Mouse (Mus musculus) embryonic facial prominence, embryonic 10.5 days (tissue): Measurements from ENCODE around the gene Moxd1. TPM values are rescaled to one million over a fixed set of nuclear protein-coding genes. Genes with fewer than 3 reads are reported as not detected.
"Not testable (repeated sequence)": the region's sequence is repeated elsewhere in the genome, so short reads cannot be mapped to it uniquely, and the experiment has no call there.

Source experiments
- DNase-seq: peaks from one replicate; pipeline ENCODE4 v3.0.0-alpha.2; 2017; ENCODE audit warnings: low spot score
- H3K27ac ChIP-seq: fragments of 300-500 bp; sonication (generic); replicated peaks from 2 replicates; pipeline ENCODE4 v1.5.1; 2016; ENCODE audit warnings: mild to moderate bottlenecking
- H3K27me3 ChIP-seq: fragments of 300-500 bp; sonication (generic); replicated peaks from 2 replicates; pipeline ENCODE4 v1.6.1; 2016; ENCODE audit warnings: low read depth, mild to moderate bottlenecking; ENCODE audit not compliant: poor library complexity, severe bottlenecking
- H3K36me3 ChIP-seq: fragments of 300-500 bp; sonication (generic); replicated peaks from 2 replicates; pipeline ENCODE4 v1.6.1; 2016; ENCODE audit warnings: mild to moderate bottlenecking, moderate library complexity
- H3K4me1 ChIP-seq: fragments of 300-500 bp; sonication (generic); 2 replicates; pipeline ENCODE4 v1.6.1; 2016
- H3K4me3 ChIP-seq: fragments of 300-500 bp; sonication (generic); 2 replicates; pipeline ENCODE4 v1.5.1; 2016; ENCODE audit warnings: mild to moderate bottlenecking, moderate library complexity
- H3K9me3 ChIP-seq: fragments of 300-500 bp; sonication (generic); 2 replicates; pipeline ENCODE4 v1.6.1; 2016; ENCODE audit warnings: mild to moderate bottlenecking
- WGBS: fragments of 180-500 bp; shearing (Covaris S2); methylation state at CpG from one replicate; pipeline ENCODE4 v1.1.7; 2016; 5-methylcytosine and 5-hydroxymethylcytosine counted together
- polyA plus RNA-seq: library from polyadenylated mRNA; unstranded; fragments of >200 nt; fragmentation: Nextera tagmentation; extraction: Ambion mirVana; gene quantifications from 2 replicates; pipeline ENCODE4 v1.2.1, GENCODE M21; 2016

Moxd1 gene
- polyA plus RNA-seq, 1 experiment from 2014 or later = 12.8 TPM

DNA sequence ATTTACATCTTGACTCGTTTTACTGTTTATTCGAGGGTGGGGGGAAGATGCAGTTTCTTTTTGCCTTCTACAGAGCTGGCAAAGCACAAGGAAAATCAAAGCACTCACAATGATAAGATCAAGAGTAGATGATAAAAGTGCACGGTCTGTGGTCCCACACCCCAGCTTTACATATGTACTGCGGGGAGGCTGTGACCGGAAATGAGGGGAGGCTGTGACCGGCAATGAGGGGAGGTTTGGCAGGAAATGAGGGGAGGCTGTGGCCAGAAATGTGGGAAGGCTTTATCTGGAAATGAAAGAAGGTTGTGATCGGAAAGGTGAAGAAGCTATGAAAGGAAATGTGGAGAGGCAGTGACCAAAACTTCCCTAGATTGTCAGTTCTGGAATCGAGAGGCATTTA, 68.3 kb downstream of the Moxd1 start:
- no peak for DNase-seq
- 78% methylated on average over 8 of the region's 8 CpGs for WGBS

DNA sequence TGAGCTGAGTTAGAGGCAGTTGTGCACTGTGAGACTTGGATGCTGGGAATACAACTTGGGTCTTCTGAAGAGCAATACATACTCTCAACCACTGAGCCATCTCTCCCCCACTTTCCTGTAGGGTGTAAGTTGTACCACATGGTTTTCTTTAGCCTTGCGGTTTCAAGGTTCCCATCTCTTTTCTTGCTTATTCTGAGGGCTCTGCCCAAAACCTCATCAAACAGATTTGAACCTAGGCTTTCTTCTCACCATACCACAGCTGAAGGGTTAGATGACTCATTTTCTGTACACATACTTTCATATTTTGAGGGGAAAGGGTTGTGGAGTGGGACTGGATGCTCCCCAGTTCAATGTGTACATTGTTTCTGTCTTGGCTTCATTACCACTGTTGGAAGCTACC, 69.4 kb downstream of the Moxd1 start:
- WGBS = 90% methylated on average over 1 of the region's 1 CpGs
- Histone ChIP-seq H3K36me3 (no peaks in the 10 kb centered on the region), H3K4me3 (no peak overlapping the region), H3K27ac (no peak overlapping the region), H3K9me3 (no peaks in the 10 kb centered on the region), H3K4me1 (no peaks in the 10 kb centered on the region), H3K27me3 (no peaks in the 10 kb centered on the region)
- no peak for DNase-seq

More for the DNA sequence above, 68.3 kb downstream of the Moxd1 start:
- H3K9me3 ChIP-seq = no peaks in the 10 kb centered on the region
- H3K27ac ChIP-seq = no peak overlapping the region
- no peaks in the 10 kb centered on the region for H3K36me3 ChIP-seq
- H3K27me3 ChIP-seq = no peaks in the 10 kb centered on the region
- no peak overlapping the region for H3K4me3 ChIP-seq
- H3K4me1 ChIP-seq = no peaks in the 10 kb centered on the region

DNA sequence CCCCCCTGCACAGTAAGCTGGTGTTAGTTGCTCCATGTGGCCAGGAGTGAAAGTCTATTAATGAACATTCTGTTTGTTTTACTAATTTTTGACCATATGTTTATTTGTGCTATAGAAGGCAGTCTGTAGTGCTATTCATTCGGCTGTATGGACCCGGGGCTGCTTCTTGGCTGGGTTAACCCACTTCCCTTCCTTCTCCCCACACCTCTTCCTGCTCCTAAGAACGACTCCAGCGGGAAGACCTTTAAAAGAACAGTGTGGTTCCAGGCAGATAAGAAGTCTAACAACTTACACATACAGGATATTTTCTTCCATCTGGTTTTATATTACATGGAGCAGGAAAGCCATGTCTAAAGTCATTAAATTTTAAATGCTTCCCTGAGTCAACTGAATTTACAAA, 73.3 kb downstream of the Moxd1 start:
- 58% methylated on average over 4 of the region's 4 CpGs for WGBS
- no peaks in the 10 kb centered on the region for H3K4me1 ChIP-seq
- no peaks in the 10 kb centered on the region for H3K9me3 ChIP-seq
- H3K36me3 ChIP-seq = no peaks in the 10 kb centered on the region
- H3K27me3 ChIP-seq = no peaks in the 10 kb centered on the region
- no peak for DNase-seq
- no peak overlapping the region for H3K4me3 ChIP-seq
- no peak overlapping the region for H3K27ac ChIP-seq

DNA sequence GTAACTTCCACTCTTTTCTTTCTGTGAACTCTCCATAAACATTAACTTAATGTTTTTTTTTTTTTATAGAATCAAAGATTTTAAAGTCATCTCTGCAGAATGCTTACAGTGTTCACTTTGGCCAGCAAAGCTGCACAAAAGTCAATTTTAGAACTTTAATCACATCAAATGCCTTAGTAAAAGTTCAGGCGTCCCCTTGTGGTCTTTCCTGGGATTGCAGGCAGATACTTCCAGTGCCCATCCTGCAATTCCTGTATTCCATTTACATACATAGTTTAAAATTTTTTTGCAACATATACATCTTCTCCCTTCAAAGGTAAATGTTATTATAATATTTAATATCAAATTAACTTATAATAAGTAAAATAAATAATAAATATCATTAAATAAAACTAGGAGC, 74.5 kb downstream of the Moxd1 start:
- H3K27me3 ChIP-seq = no peaks in the 10 kb centered on the region
- no peak overlapping the region for H3K27ac ChIP-seq
- no peaks in the 10 kb centered on the region for H3K9me3 ChIP-seq
- no peaks in the 10 kb centered on the region for H3K36me3 ChIP-seq
- WGBS = 0% methylated on average over 1 of the region's 1 CpGs
- no peak overlapping the region for H3K4me3 ChIP-seq
- H3K4me1 ChIP-seq = no peaks in the 10 kb centered on the region
- DNase-seq = peak; percentile 69

DNA sequence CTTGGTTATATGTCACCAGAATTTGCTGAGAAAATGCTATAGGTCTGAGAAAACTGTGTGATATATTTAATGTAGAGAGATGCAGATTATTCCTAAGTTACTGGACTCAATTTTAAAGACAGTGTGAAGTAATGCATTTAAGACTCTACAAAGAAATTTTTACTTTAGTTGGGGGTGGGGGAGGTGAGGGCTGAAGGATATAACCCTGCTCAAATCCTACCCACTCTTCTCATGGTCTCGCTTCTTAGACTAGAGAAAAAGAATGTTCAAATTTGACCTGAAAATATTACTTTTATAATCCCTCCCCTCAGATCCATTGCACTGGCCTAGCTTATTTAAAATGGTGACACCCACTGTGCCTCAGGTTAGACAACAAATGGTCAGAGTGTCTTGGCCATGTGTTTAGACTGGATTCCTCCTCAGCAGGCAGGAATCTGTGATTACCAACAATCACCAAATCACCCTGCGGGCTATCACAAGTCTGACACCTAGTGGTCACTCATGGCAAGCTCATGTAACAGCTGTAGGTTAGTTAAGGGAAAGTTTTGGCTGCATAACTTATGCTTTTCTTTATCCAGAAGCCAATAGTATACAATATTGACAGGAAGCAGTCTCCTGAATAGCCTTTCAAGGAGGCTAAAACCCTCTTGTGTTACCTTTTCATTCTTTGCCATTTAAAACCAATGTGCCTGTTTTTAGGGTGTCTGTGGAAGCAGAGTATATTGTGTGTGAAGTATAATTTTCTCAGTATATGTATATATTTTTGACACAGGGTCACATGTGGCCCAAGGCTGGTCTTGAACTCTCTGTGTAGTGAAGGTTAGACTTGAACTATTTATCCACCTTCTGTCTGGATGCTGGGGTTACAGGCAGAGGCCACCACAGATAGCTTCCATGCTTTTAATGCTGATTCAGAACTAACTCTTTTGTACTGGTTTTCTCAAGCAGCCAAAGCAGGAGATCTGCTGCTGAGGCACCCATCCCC, 75.2 kb downstream of the Moxd1 start:
- peak; percentile 69 for DNase-seq
- no peaks in the 10 kb centered on the region for H3K27me3 ChIP-seq
- H3K36me3 ChIP-seq = no peaks in the 10 kb centered on the region
- H3K27ac ChIP-seq = no peak overlapping the region
- no peaks in the 10 kb centered on the region for H3K9me3 ChIP-seq
- H3K4me1 ChIP-seq = no peaks in the 10 kb centered on the region
- 44% methylated on average over 2 of the region's 2 CpGs for WGBS
- no peak overlapping the region for H3K4me3 ChIP-seq

DNA sequence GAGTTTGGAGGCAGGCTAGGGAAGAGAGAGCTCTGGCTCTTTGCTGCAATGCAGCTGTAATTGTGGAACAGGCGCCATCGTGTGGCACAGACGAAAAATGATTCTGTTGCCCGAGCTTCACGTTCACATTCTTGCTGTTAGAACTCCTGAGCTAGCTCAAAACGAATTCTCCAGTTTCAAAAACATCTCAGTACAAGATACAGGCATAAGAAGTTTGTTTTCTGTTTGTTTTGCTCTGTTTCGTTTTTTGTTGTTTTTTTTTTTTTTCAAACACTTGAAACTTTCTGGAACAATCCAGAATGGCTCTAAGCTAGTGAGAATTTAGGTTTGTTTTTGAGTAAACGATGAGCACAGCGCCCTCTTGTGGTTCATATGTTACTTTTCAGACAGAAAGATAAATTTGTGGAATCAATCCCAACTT, 88.9 kb downstream of the Moxd1 start:
- Histone ChIP-seq H3K36me3 (no peaks in the 10 kb centered on the region), H3K4me3 (no peak overlapping the region), H3K4me1 (no peaks in the 10 kb centered on the region), H3K27ac (no peak overlapping the region), H3K27me3 (no peaks in the 10 kb centered on the region), H3K9me3 (no peaks in the 10 kb centered on the region)
- WGBS = under 1% methylated on average over 9 of the region's 9 CpGs
- DNase-seq = peak; percentile 73

DNA sequence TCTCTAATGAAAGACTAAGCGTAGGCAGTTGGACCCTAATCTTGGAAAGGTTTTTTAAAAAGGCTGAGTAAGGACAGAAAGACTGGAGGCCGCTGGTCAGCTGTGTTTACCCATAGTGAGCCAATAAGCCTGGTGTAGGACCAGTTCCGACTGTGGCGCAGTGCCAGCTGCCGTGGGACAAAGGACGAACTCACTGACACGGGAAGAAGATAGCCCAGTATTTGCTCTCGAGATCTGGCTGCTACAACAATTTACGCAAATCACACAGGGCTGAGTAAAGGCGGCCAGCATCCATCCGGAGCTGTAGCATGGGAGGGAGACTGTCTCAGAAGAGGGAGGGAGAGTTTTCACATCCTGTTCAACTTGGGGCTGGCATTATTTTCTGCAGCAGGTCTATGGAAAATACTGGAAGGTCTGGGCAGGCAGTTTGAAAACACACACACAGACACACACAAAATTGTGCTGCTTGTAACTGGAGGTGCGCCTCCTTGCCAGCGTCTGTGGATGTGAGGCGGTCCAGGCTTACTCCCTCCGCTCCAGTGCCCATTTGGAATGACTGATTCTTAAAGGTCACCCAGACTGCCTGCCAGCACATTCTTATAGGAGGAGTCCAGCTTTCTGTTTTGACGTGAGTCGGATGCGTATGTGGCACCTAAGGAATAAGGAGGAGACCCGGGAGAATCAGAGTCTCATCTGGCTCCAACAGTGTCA, 94.0 kb downstream of the Moxd1 start:
- DNase-seq = no peak
- Histone ChIP-seq H3K4me1 (no peaks in the 10 kb centered on the region), H3K27me3 (no peaks in the 10 kb centered on the region), H3K9me3 (no peaks in the 10 kb centered on the region), H3K4me3 (no peak overlapping the region), H3K27ac (no peak overlapping the region), H3K36me3 (no peaks in the 10 kb centered on the region)
- WGBS = 74% methylated on average over 19 of the region's 19 CpGs

DNA sequence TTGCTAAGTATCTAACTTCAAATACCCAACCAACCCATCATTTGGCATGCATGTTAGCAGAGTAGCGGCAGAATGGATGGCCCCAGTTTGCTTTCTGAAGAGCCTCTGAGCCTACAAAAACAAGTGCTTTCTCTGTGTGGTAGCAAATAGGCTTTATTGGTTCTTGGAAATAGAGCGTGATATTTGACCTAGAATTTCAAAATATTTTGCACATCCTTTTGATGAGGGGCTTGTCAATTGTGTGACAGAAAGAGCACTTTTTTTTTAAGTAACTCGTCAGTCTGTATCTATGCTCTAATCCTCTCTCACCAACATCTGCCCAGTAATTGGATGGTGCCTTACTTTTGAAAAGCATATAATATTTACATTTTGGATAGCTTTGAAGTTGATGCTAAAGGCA, 97.0 kb downstream of the Moxd1 start:
- no peak for DNase-seq
- H3K27me3 ChIP-seq = no peaks in the 10 kb centered on the region
- WGBS = 78% methylated on average over 3 of the region's 3 CpGs
- H3K9me3 ChIP-seq = no peaks in the 10 kb centered on the region
- no peak overlapping the region for H3K4me3 ChIP-seq
- no peaks in the 10 kb centered on the region for H3K4me1 ChIP-seq
- no peak overlapping the region for H3K27ac ChIP-seq
- H3K36me3 ChIP-seq = no peaks in the 10 kb centered on the region

DNA sequence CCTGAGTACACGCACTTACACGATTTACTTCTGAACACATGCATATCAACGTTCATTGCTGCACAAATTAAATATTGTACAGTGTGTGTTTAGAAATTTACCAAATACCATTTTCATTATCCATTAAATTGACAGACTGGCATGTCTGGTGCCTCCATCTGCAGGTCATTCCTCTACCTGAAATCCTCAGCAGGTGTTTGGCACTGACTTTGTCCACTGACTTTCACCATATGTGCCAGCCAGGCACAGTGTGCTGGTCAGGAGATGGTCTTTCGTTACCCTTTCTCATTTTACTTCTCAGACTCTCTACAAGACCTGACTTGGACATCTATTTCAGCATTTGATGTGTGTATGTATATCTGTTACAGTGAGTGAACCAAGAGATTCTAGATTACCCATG, 99.7 kb downstream of the Moxd1 start:
- H3K27ac ChIP-seq = no peak overlapping the region
- H3K27me3 ChIP-seq = no peaks in the 10 kb centered on the region
- no peaks in the 10 kb centered on the region for H3K9me3 ChIP-seq
- no peaks in the 10 kb centered on the region for H3K36me3 ChIP-seq
- DNase-seq = no peak
- 91% methylated on average over 4 of the region's 4 CpGs for WGBS
- H3K4me1 ChIP-seq = no peaks in the 10 kb centered on the region
- no peak overlapping the region for H3K4me3 ChIP-seq

DNA sequence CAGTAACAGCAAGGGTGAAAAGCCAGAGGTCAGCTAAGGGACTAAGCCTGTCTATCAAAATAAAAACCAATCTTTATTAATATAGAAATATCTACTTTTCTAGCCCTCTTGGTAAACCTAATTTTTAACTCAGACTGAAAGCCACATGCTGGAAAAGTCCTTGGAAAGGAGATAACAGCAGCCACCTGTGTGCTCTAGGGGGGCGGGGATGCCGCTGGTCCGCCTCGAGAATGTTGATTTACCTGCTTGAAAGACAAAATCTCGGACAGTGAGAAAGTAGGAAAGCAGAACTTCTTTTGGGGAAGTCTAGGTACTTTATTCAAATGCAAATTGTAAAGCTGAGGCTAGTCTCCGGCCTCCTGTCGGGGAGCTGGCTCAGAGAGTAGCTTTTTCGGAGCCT, 103.9 kb downstream of the Moxd1 start:
- not testable (repeated sequence) for H3K9me3 ChIP-seq, DNase-seq, H3K36me3 ChIP-seq, H3K4me1 ChIP-seq, H3K4me3 ChIP-seq, H3K27ac ChIP-seq, H3K27me3 ChIP-seq
- 43% methylated on average over 8 of the region's 8 CpGs for WGBS

DNA sequence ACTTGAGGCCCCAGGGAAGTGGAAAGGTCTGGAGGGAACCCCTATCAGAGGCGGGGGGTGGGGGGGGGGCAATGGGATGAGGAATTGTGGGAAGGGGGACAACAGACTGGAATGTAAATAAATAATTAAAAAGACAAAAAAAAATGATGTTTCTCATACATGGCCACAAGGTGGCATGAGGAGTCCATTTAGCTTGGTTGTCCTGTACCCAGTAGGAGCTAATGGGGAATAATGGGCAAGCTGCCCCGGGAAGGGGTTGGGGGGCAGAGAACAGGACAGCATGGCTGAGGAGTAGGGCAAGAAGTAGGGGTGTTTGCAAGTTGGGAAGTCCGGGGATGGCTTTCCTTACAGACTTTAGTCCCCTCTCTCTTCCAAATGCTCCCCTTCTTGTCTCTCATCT, 109.5 kb downstream of the Moxd1 start:
- Histone ChIP-seq H3K9me3 (no peaks in the 10 kb centered on the region), H3K27me3 (no peaks in the 10 kb centered on the region), H3K36me3 (no peaks in the 10 kb centered on the region), H3K27ac (no peak overlapping the region), H3K4me3 (no peak overlapping the region), H3K4me1 (no peaks in the 10 kb centered on the region)
- WGBS = 48% methylated on average over 3 of the region's 3 CpGs
- no peak for DNase-seq

DNA sequence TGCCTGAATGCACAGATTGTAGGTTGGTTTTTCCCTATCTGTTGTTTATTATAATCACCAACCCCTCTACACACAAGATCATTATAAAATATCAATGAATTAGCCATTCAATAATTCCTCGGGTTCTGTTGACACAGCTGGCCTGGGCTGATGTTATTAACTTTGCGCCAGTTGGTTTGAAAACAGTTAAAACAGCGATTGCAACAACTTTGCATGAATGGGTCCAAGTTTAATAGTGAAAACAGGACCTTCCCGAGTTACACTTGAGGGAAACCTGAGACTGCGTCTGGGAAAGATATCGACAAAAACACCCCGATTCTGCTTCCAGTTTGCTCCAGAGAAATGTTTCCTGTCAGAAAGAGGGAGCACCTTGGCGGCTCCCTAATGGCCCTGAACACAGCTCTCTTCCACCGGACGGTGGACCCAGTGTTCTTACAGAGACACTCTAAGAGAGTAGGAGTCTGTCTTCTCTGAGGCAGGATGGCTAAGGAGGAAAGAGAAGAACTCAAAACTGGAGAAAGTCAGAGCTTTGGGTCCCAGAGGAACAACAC, 116.4 kb downstream of the Moxd1 start:
- H3K9me3 ChIP-seq = no peaks in the 10 kb centered on the region
- 81% methylated on average over 10 of the region's 10 CpGs for WGBS
- no peak overlapping the region for H3K4me3 ChIP-seq
- H3K27me3 ChIP-seq = no peaks in the 10 kb centered on the region
- no peaks in the 10 kb centered on the region for H3K36me3 ChIP-seq
- DNase-seq = no peak
- H3K4me1 ChIP-seq = peaks cover 14% of the 10 kb centered on the region
- H3K27ac ChIP-seq = 0 out of 2 replicates have a peak overlapping the region, but pooled peaks have one; percentile 51
